8 mouse cellular contexts compared by ENCODE assay signal in genomic region chr13:94358401-94359265, GRCm38 (mm10). TPM values are rescaled to one million over a fixed set of nuclear protein-coding genes. Genes with fewer than 3 reads are reported as not detected.
A peak's percentile ranks its signal among the peaks of the same experiment; 100 is the strongest.
DNase-seq lines count a peak whose midpoint lies in the region; ATAC-seq and TF ChIP-seq lines count a peak whose summit lies in the region.

Gene Ap3b1, plus strand, starts transcription at chr13:94358960.

- H3K4me3 ChIP-seq in embryonic facial prominence, embryonic 13.5 days, result peak within 1 kb of the TSS; percentile 87
- H3K4me3 ChIP-seq in kidney, adult 2 months (ENCODE audit: insufficient read depth, low read depth, low read length), result peak within 1 kb of the TSS; percentile 78
- peak within 1 kb of the TSS; percentile 78 for H3K4me3 ChIP-seq in limb, embryonic 14.5 days (replicated peaks; ENCODE audit: low read length)
- H3K4me3 ChIP-seq in midbrain, postnatal 0 days (ENCODE audit: low read depth, low read length), result peak within 1 kb of the TSS; percentile 86

- peaks cover 18% of the 10 kb centered on the region for H3K4me1 ChIP-seq in embryonic facial prominence, embryonic 13.5 days
- H3K4me1 ChIP-seq in kidney, adult 2 months (ENCODE audit: control insufficient read depth, insufficient read depth, low read length), result peaks cover 4% of the 10 kb centered on the region; the same call in 1 of the 2 replicates
- peaks cover 12% of the 10 kb centered on the region for H3K4me1 ChIP-seq in limb, embryonic 14.5 days (ENCODE audit: control insufficient read depth, insufficient read depth, low read length)
- 0 out of 2 replicates have a peak, but pooled peaks cover 4% of the 10 kb centered on the region for H3K4me1 ChIP-seq in midbrain, postnatal 0 days (ENCODE audit: insufficient read depth, low read length)

- WGBS in embryonic facial prominence, embryonic 13.5 days, result under 1% methylated on average over 79 of the region's 79 CpGs
- under 1% methylated on average over 79 of the region's 79 CpGs for WGBS in kidney, adult 2 months
- under 1% methylated on average over 51 of the region's 79 CpGs for WGBS in limb, embryonic 14.5 days
- WGBS in midbrain, postnatal 0 days, result under 1% methylated on average over 74 of the region's 79 CpGs

- peak; percentile 94 for ATAC-seq in embryonic facial prominence, embryonic 13.5 days (ENCODE audit: insufficient number of reproducible peaks, insufficient read depth, low FRiP score, low TSS enrichment, low read depth)
- ATAC-seq in limb, embryonic 14.5 days (ENCODE audit: low FRiP score, low read depth), result peak; percentile 96
- ATAC-seq in midbrain, postnatal 0 days (ENCODE audit: low FRiP score), result peak; percentile 97

- H3K4me2 ChIP-seq in embryonic facial prominence, embryonic 13.5 days, result peak within 1 kb of the TSS; percentile 76
- H3K4me2 ChIP-seq in limb, embryonic 14.5 days (replicated peaks; ENCODE audit: low read depth, low read length, severe bottlenecking), result peak within 1 kb of the TSS; percentile 76
- peak within 1 kb of the TSS; percentile 81 for H3K4me2 ChIP-seq in midbrain, postnatal 0 days (ENCODE audit: low read depth, low read length, poor library complexity, severe bottlenecking)

- no peaks in the 10 kb centered on the region for H3K9me3 ChIP-seq in embryonic facial prominence, embryonic 13.5 days
- no peaks in the 10 kb centered on the region for H3K9me3 ChIP-seq in limb, embryonic 14.5 days (ENCODE audit: control insufficient read depth, low read length)
- no peaks in the 10 kb centered on the region for H3K9me3 ChIP-seq in midbrain, postnatal 0 days (ENCODE audit: low read length)

- peak; percentile 10 for TF ChIP-seq POLR2A in kidney, adult 2 months (IDR thresholded peaks at IDR 0.05; ENCODE audit: low read depth, low read length)
- peak; percentile 58; the same call in 1 of the 2 replicates for TF ChIP-seq POLR2A in limb, embryonic 14.5 days (IDR thresholded peaks at IDR 0.05; ENCODE audit: borderline replicate concordance, extremely low read depth, insufficient read depth, insufficient read length)

- peak within 1 kb of the TSS; percentile 91 for H3K9ac ChIP-seq in embryonic facial prominence, embryonic 13.5 days
- H3K9ac ChIP-seq in limb, embryonic 14.5 days (ENCODE audit: low read depth, low read length, severe bottlenecking), result peak within 1 kb of the TSS; percentile 80
- H3K9ac ChIP-seq in midbrain, postnatal 0 days (replicated peaks; ENCODE audit: low read length, poor library complexity, severe bottlenecking), result peak within 1 kb of the TSS; percentile 74

- H3K27me3 ChIP-seq in embryonic facial prominence, embryonic 13.5 days, result no peaks in the 10 kb centered on the region
- H3K27me3 ChIP-seq in kidney, adult 2 months (replicated peaks; ENCODE audit: control insufficient read depth, insufficient read depth, low read length), result no peaks in the 10 kb centered on the region
- no peaks in the 10 kb centered on the region for H3K27me3 ChIP-seq in limb, embryonic 14.5 days (ENCODE audit: control insufficient read depth, insufficient read depth, low read length)
- H3K27me3 ChIP-seq in midbrain, postnatal 0 days (ENCODE audit: insufficient read depth, low read length), result no peaks in the 10 kb centered on the region

- 0 out of 2 replicates have a peak, but pooled peaks cover 4% of the 10 kb centered on the region for H3K36me3 ChIP-seq in embryonic facial prominence, embryonic 13.5 days
- H3K36me3 ChIP-seq in kidney, adult 2 months (ENCODE audit: control insufficient read depth, insufficient read depth, low read length), result no peaks in the 10 kb centered on the region
- H3K36me3 ChIP-seq in limb, embryonic 14.5 days (ENCODE audit: control insufficient read depth, insufficient read depth, low read length), result 0 out of 2 replicates have a peak, but pooled peaks cover 2% of the 10 kb centered on the region
- no peaks in the 10 kb centered on the region for H3K36me3 ChIP-seq in midbrain, postnatal 0 days (ENCODE audit: insufficient read depth, low read length)

- no peak for TF ChIP-seq CTCF in kidney, adult 2 months (conservative IDR thresholded peaks at IDR 0.05; ENCODE audit: insufficient read depth, insufficient read length, low read depth, low read length)
- TF ChIP-seq CTCF in midbrain, postnatal 0 days (IDR thresholded peaks at IDR 0.05), result no peak

- peak within 1 kb of the TSS; percentile 91 for H3K27ac ChIP-seq in embryonic facial prominence, embryonic 13.5 days
- H3K27ac ChIP-seq in kidney, adult 2 months (ENCODE audit: insufficient read depth, low read depth, low read length), result peak within 1 kb of the TSS; percentile 57
- peak within 1 kb of the TSS; percentile 88 for H3K27ac ChIP-seq in limb, embryonic 14.5 days (replicated peaks; ENCODE audit: low read depth, low read length)
- peak within 1 kb of the TSS; percentile 79 for H3K27ac ChIP-seq in midbrain, postnatal 0 days (ENCODE audit: low read depth, low read length)

- peak; percentile 79 for DNase-seq in 3T3-L1 (ENCODE audit: low read depth, low spot score)
- peak; percentile 95 to 97 for DNase-seq in adrenal gland, postnatal 36 days
- DNase-seq in heart, adult 18-20 months, result peak; percentile 92 to 93
- peak; percentile 93 for DNase-seq in kidney, adult 2 months
- peak; percentile 92 for DNase-seq in limb, embryonic 14.5 days (ENCODE audit: low spot score)
- DNase-seq in midbrain, postnatal 0 days (ENCODE audit: low spot score), result peak; percentile 91
- peak; percentile 70 to 77 for DNase-seq in spleen, postnatal 14 days (ENCODE audit: low spot score in 2 of 2)

RNA-seq across cellular contexts. Expression of gene Ap3b1, which starts in this region (rescaled TPM):
- 10 to 100 TPM; 41.9 to 45.0 TPM for total RNA-seq in adrenal gland, postnatal 36 days (2021)
- 45.7 and 50.5 TPM in 2 replicates for polyA plus RNA-seq in embryonic facial prominence, embryonic 13.5 days (2015; fragmentation: Nextera tagmentation; extraction: Ambion mirVana)
- 10 to 100 TPM; 21.1 to 31.0 TPM for total RNA-seq in heart, adult 18-20 months (2021)
- polyA plus RNA-seq in kidney, adult 2 months (2012; rRNA removed), result 48.9 and 49.4 TPM in 2 replicates
- polyA plus RNA-seq in limb, embryonic 14.5 days (2012; rRNA removed), result 45.3 and 54.5 TPM in 2 replicates
- 41.6 and 42.2 TPM in 2 replicates for polyA plus RNA-seq in limb, embryonic 14.5 days (2014; fragmentation: Nextera tagmentation; extraction: Ambion mirVana)
- total RNA-seq in midbrain, postnatal 0 days (2014; rRNA removed), result 20.5 and 21.1 TPM in 2 replicates
- 19.5 and 21.5 TPM in 2 replicates for polyA plus RNA-seq in midbrain, postnatal 0 days (2015; fragmentation: Nextera tagmentation; extraction: Ambion mirVana)

Comparison
In these comparisons a context has a peak if more than half of its experiments do, and no peak if none do; other contexts are left out.
1. Peak in every context shown above with its lines: DNase-seq, ATAC-seq, H3K4me3 ChIP-seq and H3K27ac ChIP-seq.